Mouse (Mus musculus): ENCODE data around the gene Btbd6.

Gene Btbd6

GRCm38 (mm10) chr12:112976371-112977073, at the start of gene Btbd6:
Gene Btbd6, plus strand, starts transcription at chr12:112976482.
- DNase-seq (ENCODE audit: low read depth), result no peak

GRCm38 (mm10) chr12:112927265-112927664, 49.0 kb upstream of the Btbd6 start:
- no peak for DNase-seq (ENCODE audit: low read depth)

GRCm38 (mm10) chr12:112928401-112929241, 47.7 kb upstream of the Btbd6 start:
- no peak for DNase-seq (ENCODE audit: low read depth)

GRCm38 (mm10) chr12:112929562-112930352, 46.5 kb upstream of the Btbd6 start, which contains the start of gene Jag2:
Gene Jag2, minus strand, starts transcription at chr12:112929776.
- no peak for DNase-seq (ENCODE audit: low read depth)

- DNase-seq (ENCODE audit: low read depth), result no peak
These were observed 43.6 kb upstream of the Btbd6 start for GRCm38 (mm10) chr12:112932647-112933046.

- peak; percentile 37 for DNase-seq (ENCODE audit: low read depth)
These were observed 38.4 kb upstream of the Btbd6 start for GRCm38 (mm10) chr12:112937906-112938305.

GRCm38 (mm10) chr12:112938366-112938765, 37.9 kb upstream of the Btbd6 start:
- DNase-seq (ENCODE audit: low read depth), result no peak

- peak; percentile 86 for DNase-seq (ENCODE audit: low read depth)
These were observed 37.3 kb upstream of the Btbd6 start for GRCm38 (mm10) chr12:112938873-112939565.

GRCm38 (mm10) chr12:112940238-112940637, 36.0 kb upstream of the Btbd6 start:
- no peak for DNase-seq (ENCODE audit: low read depth)

GRCm38 (mm10) chr12:112940710-112941109, 35.6 kb upstream of the Btbd6 start:
- DNase-seq (ENCODE audit: low read depth), result peak; percentile 37

GRCm38 (mm10) chr12:112941156-112941775, 35.0 kb upstream of the Btbd6 start:
- no peak for DNase-seq (ENCODE audit: low read depth)

GRCm38 (mm10) chr12:112941776-112942713, 34.2 kb upstream of the Btbd6 start, which contains the start of gene Nudt14:
Gene Nudt14, minus strand, starts transcription at chr12:112942124.
- DNase-seq (ENCODE audit: low read depth), result peak; percentile 89

- no peak for DNase-seq (ENCODE audit: low read depth)
These were observed 32.6 kb upstream of the Btbd6 start for GRCm38 (mm10) chr12:112943669-112944068.

- peak; percentile 47 for DNase-seq (ENCODE audit: low read depth)
These were observed 29.0 kb upstream of the Btbd6 start for GRCm38 (mm10) chr12:112947307-112947706.

- DNase-seq (ENCODE audit: low read depth), result peak; percentile 83
These were observed 26.1 kb upstream of the Btbd6 start for GRCm38 (mm10) chr12:112950040-112950760.

GRCm38 (mm10) chr12:112950761-112951129, 25.5 kb upstream of the Btbd6 start:
- DNase-seq (ENCODE audit: low read depth), result peak; percentile 11

- DNase-seq (ENCODE audit: low read depth), result peak; percentile 33
These were observed 25.0 kb upstream of the Btbd6 start for GRCm38 (mm10) chr12:112951150-112951842.

- peak; percentile 86 for DNase-seq (ENCODE audit: low read depth)
These were observed 23.8 kb upstream of the Btbd6 start for GRCm38 (mm10) chr12:112952433-112952832.
